Mouse (Mus musculus): ENCODE measurements at regions not wholly inside any gene's neighbourhood (a gene's known extent, or its start where the extent isn't known, plus 50 kb on each side); places are given as distances from the start of the nearest gene placed in this dataset.
A peak's percentile ranks its signal among the peaks of the same experiment; 100 is the strongest.

DNA sequence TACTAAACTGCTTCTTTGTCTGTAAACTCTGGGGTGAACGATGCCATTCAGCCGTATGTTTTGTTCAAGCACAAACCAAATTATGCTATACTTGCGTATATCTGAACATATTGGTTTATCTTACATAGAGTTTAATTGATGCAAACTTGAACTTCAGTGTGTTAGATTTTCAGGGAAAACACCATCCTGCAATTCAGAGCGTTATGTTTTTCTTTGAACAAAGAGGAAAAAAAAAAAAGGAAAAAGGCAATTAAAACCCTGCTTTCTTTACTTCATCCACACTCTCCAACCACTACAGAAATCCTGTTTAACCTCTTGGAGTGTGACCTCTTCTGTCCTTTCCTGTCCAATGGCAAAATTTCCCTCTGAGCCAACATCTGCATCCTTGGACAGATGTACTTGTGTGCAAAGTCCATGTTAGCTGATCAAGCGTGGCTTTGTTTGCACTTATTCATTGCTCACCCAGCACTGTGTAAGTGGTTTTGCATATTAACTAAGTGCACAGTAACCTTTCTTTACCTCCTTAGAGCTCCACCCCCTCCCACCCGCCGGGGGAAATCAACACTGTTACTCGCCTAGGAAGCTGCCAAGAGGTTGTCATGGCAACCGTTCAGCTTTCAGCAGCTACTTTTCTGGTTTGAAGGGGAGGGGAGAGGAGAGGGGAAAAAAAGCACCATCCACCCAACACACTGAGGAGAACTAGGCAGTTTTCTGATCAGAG, 174.4 kb upstream of the Klf12 start:
- DNase-seq (ENCODE audit: low spot score): peak; percentile 48

DNA sequence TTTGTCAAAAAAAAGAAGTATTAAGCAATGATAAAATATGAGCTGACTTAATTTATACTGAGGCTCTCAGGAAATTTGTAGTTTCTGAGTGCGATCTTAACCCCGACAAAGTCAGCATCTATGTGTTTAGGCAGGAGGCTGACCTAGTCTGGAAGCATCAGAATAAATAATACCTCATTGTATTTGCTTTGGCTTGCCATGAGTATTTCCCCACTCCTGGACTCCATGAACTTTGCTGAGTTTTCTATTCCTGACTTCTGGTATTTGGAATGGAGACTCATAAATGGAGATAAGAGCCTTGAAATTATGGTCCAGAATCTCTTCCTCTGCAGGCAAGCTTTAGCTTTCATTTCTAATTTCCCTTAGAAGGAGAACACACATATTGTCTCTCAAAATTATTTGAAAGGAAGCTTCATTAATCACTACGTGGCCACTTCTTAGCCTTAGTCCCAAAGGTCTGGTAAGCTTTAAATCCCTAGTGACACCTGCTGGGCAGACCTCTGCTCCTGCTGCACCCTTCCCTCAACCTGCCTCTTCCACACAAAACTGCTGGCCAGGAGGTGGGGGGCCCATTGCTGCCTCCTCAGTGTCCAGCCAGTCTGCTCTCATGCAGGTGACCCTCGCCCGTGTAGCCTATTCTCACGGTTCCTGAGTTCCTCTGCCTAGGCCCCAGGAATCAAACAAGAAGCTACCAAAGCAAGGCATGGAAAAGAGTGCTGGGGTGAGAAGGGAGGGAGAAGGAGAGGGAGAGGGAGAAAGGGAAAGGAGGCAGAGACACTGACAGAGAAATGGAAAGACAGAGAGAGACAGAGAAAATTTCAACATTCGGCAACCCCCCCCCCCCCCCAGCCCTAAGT, 173.6 kb upstream of the Klf12 start:
- DNase-seq (ENCODE audit: low spot score): no peak

DNA sequence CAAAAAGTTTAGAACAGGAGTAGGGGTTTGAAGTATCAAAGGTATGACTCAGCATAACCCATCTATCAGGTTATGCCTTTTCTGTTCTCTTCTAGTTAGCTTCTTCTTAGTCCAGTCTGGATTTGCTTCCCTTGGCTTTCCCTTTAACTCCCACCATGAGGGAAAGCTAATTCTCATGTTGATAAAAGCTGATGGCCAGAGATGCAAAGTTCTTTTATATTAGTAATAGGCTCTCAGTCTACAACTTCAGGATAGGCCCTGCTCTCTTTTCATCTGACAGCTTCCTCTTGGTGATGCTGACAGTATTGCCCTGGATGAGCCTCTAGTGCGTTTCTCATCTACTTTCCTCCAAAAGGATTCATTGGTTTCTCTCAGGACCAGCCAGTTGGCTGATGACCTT, 161.7 kb upstream of the Klf12 start:
- DNase-seq (ENCODE audit: low spot score): no peak

DNA sequence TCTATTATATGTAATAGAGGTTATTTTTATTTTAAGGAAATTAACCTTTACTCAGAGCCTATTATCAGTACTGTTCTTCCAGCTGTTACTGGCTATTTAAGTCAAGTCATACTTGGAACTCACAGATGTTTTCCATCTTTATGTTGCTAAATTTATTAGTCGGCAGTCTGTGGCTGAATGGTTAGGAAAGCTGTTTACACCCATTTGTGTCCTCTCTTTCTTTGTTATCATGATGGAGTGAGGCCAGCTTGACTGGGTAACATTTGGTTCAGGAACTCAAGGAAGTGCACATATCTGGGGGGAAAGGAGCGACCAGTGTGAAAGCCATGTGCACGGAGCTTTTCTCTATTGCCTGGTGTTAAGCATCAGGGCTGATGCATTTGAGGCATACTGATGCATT, 160.4 kb upstream of the Klf12 start:
- DNase-seq (ENCODE audit: low spot score): no peak

DNA sequence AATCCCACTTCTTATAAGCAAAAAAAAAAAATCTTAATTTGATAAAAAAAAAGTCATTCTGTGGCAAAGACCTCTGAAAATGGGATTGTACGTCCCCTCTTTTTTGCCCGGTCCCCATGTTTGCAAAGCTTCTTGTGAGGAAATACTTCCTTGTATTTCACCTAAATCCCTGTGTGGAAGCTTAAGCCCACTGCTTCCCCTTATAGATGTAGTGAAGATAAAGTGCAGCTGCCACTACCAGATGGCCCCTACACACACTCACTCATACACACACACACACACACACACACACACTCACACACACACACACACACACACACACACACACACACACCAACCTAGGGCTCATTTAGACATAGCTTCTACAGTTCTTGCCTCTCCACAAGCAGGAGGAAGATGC, 159.6 kb upstream of the Klf12 start:
- DNase-seq (ENCODE audit: low spot score): no peak

DNA sequence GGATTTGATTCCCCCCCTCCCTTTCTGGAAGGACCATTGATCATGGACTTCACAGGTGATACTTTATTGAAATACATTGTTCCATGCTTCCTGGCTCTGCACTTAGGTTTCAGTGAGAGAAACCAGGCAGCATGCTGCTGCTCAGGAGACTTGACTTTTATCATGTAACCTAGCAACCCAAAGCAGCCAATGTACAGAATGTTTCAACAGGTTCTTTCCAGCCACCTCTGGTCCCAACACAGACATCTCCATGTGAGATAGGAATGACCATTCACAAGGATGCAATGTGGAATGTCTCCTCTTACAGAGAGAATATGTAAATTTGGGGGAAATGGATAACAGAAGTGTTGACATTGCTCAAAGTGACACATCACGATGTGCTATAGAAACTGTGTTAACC, 153.1 kb upstream of the Klf12 start:
- DNase-seq (ENCODE audit: low spot score): no peak

DNA sequence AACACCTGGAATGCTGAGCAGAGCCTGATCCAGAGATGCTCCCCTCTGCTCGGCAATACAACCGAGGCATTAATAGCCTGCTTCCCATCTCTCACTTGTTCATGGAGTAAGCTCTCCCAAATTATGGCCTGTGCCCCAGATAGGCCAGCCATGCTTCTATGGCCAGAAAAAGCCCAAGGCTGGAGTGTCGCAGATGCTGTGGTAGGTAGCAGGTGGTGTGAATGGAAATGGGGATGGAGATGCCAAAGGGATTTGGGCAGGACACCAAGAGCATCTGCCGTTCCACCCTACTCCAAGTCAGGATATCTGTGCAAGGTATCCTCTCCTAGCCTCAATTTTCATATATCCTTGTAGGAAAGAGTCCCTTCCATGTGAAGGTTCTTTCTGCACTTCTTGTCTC, 145.2 kb upstream of the Klf12 start:
- no peak for DNase-seq (ENCODE audit: low spot score)

DNA sequence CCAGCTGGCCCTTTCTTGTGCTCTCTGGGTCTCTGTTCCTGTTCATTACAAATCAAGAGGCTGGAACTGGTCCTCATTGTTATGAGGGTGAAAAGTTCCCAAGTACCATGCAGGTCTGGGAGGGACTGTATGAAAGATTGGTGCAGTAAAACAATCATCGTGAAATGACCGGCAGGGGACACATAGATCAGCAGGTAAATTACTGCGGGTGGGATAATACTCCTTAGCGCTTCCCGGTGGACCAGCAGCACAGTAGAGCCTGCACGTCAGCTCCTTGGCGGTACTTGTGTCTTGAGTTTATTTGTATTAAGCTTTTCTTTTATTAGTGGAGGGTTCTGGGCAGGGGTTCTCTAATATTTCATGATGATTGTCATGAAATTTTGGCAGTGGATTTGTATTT, 141.9 kb upstream of the Klf12 start:
- DNase-seq (ENCODE audit: low spot score): no peak

DNA sequence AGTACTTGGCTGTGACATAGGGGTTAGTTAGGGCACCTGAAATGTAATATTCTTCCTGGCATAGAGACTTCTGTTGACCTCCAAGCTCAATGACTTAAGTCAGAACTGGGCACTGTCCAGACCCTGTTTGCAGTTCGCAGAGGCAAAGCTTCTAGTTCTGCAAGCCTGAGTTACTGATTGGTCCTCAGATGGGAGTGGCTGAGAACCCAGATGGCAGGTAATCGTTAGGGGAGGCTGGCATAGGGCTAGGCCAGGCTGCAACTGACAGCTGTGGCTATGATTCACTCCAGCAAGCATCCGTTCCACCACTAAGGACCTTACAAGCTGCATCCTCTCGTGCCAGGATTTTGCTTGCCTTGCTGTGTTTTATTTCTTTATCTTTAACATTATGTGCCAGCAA, 139.3 kb upstream of the Klf12 start:
- no peak for DNase-seq (ENCODE audit: low spot score)

DNA sequence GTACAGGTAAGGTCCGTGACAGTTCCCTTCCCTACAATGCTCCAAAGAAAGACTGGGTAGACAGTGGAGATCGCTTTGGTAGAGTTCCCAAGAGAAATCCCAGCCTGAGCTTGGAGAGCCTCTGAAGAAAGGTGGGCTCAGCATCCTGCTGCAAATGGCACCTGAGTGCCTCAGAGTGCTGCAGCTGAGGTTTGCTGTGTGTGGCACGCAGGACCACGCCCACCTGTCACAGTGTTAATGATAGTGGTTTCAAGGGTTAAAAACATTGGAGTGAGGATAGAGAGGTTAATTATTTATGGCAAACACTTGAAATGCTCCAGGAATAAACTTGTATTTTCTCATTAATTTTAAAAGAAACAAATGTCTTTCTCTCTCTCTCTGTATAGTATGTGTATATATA, 137.2 kb upstream of the Klf12 start:
- DNase-seq (ENCODE audit: low spot score): no peak

DNA sequence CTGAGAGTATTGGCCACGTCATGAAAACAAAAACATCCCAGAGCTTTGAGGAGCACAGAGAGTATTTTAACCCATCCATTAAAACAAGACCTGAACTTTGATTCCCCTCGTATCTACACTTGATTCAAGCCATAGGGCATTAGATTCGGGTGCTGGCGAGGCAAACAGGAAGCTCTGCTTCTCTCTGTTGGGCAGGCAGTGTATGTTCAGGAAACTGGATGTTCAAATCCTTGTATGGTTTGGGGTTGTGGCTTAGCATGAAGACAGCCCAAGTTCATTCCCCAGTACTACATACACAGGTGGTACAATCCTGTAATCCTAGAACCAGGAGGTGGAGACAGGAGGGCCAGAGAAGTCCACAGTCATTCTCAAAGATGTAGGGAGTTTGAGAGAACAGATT, 130.6 kb upstream of the Klf12 start:
- DNase-seq (ENCODE audit: low spot score): no peak

DNA sequence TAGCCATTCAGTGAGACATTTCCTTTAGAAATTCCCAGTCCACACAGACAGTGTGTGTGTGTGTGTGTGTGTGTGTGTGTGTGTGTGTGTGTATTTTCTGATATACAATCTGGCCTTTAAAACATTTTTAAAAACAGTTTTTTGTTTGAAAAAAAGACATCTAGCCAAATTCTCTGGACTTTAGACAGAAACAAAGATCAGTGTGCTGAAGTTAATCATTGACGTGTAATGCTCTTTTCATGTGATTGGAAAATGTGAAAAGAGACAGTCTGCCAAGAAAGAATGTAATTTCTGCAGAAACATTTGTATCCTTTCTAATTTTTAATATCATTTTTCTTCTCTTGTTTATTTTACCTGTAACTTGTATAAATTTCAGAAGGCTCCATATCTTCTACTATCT, 127.7 kb upstream of the Klf12 start:
- DNase-seq (ENCODE audit: low spot score): no peak

DNA sequence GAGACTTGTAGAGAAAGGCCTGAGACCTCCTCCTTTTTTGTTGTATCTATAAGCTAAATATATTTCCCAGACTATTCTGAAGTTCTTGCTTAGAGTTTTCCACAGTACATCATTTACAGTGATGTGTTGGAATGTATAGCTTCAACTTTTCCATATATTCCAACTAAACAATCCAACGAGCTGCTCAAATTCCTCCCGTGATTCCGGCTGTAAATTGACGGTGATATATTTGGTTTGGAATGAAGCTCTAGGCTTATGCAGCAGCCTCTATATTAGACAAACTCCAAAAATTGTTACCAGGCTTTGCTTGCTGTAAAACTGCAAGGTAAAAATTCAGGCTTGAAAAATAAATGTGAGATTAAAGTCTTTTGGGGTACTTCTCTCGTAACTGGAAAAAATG, 112.7 kb upstream of the Klf12 start:
- no peak for DNase-seq (ENCODE audit: low spot score)

DNA sequence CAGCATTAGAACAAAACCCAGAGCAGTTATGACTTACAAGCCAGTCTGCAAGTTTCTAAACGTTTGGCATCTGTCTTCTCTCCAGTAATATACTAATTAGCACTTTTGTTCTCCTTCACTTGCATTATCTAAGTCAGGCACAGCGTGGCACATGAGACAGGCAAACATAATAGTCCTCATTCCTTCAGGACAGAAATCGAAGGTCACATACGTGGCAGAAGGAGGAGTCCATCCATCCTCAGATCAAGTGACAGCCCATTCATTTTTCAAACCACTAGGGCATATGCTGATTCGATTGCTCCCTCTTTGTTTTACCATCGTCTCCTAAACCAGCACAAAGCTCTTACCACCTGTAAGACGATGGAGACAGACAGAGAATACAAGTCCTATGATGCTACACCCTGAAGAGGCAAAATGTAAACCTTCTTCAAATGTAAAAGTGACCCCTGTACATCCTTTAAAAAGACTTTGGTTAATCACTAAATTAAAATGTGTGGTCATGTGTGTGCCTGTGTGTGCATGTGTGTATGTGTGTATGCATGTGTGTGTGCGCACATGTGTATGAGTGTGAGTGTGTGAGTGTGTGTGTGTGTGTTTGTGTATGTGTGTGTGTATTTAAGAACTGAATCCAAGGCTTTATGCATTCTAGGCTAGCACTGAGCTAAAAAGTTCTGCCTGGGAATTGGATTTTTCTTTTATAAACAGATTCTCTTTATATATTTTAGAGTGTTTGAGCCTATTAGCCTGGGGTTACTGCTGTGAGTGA, 90.9 kb upstream of the Klf12 start:
- no peak for DNase-seq (ENCODE audit: low spot score)

DNA sequence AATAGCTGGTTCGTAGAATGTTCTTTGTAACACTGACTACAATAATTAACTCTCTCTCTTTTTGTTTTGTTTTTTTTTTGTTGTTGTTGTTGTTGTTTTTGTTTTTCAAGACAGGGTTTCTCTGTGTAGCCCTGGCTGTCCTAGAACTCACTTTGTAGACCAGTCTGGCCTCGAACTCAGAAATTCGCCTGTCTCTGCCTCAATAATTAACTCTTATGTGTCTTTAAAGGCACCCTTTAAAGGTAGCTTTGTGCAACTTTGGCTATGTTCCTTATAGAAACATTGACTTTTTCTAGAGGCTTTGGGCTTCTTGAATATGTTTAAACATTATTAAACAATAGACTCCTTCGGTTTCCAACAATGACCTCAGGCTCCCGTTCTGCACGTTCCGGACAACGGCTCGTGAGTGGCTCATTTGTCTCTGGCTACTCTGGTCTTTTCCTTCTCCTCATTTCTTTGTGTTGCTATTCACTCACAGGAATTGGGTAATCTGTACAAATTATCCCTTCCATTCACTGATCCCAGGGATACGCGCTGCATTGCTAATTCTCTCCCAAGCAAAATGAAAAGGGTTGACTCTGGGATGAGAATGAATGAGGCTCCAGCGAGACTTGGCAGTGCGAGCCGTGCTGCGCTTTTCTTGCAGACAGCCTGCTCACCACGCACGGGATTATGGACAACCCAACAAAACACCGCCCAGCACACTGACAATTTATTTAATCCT, 90.2 kb upstream of the Klf12 start:
- no peak for DNase-seq (ENCODE audit: low spot score)

DNA sequence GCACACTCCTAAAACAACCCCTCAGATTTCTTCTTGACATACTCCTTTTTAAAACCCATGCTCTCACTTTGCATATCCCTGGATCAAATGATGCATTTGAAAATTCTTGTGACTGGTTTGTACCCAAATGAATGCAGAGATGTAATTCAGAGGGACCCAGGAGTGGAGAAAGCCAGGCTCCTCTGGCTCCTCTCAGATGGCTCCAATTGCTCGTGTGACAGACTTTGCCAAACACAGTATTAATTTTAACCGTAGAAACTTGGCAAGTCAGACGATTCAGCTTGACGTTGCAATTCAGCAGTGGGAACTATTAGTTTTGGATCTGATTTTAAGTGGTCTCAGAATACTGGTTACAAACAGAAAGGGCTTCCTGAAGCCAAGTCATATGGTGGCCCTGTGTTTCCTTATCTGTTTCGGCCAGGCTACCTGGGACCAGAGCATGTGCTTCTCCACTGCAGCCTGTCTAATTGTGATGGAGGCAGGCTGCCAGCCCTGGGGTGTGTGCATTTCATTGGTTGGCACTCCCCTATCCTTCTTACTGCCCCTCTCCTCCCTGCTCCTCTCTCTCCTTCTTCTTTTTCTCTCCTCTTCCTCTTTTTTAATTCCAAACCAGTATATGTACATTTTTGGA, 81.9 kb upstream of the Klf12 start:
- no peak for DNase-seq (ENCODE audit: low spot score)

DNA sequence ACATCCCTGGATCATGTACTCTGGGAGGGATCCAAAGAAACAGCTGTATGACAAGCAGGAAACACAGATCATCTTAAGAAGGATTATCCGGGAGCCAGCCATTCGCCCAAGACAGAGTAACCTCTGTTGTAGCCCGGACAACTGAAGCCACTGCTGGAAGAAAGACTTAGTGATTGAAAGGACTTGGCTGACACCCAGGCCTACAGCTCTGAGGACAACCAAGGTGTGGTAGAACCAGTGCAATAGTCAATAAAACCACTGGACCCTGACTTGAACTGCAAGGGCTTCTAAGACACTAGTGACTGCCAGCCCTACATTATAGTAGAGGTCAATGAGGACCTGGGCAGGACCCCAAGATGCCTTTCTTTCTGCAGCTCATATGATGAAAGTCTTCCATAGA, 78.3 kb upstream of the Klf12 start:
- DNase-seq (ENCODE audit: low spot score): no peak

DNA sequence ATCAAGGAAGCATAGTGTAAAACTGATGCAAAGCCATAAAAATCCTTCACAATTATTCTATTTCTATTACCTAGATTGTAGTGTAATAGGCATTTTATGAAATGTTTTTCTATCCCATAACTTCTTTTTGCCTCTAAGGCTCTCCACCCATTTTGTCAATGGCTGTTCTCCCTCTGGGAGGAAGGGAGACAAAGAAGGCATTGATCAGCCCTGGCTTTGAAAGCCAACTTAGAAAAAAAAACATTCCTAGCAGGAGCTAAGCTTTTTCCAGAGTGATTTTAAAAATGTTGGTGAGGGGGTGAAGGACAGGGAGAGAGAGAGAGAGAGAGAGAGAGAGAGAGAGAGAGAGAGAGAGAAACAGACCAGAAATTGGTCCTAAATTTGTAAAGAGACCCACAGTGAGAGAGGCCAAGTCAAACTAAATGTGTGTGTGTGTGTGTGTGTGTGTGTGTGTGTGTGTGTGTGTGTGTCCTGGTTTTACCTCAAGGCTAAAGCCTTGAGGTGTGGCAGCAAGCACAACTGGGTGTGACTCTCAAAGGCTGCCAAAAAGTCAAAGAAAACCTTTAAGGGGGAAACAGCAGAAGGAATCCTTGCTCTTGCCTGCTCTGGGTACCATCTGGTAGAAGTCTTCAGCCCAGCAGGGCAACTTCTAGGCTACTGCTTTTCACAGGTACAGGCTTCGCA, 77.0 kb upstream of the Klf12 start:
- DNase-seq (ENCODE audit: low spot score): no peak

DNA sequence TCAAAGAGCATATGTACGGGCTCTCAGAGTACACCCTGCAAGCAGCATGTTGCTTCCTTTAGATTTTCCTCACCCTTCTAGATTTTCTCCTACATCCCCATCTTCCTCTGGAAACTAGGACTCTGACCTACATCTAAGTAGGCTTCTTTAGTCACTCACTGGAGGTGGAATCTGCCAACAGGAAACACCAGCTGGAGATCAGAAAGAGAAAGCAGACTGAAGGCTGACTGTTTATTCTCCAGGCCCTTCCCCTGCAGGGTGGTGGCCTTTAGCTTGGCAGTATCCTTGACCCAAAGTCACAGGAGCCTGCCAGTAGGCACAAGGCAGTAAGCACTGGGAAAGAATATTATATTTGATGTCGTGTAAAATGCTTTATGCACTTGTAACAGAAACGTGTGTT, 75.4 kb upstream of the Klf12 start:
- no peak for DNase-seq (ENCODE audit: low spot score)

DNA sequence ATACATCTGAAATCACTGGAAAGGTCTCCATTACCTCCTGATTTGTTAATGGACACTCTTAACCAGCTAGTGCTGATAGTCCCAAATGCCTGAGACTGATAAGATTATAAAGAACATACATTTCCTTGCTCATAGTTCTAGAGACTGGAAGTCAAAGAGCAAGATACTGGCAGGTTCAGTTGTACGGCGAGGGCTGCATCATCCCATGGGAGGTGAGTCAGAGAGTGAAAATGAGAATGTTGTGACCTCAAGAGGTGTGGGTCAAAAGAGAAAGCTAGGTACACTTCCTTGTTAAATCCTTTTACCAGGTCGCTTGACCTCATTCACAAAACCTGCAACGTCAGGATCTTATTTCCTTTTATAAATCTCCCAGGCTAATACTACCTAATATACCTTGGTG, 72.7 kb upstream of the Klf12 start:
- no peak for DNase-seq (ENCODE audit: low spot score)

DNA sequence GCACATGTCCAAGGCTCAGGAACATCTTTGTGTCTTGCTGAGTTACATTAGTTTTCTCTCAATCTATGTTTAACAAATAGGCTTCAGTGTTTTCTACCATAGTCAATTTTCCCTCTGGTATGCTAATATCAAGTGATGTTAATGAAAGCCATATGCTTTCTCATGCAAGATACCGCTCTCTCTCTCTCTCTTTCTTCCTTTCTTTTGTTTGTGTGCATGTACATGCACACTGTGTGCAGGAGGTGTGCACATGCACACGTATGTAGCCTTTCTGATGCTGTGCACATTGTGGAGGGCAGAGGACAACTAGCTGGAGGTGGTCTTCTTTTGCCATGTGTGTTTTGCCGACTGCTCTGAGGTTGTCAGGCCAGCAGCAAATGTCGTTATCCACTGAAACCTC, 69.0 kb upstream of the Klf12 start:
- no peak for DNase-seq (ENCODE audit: low spot score)

All from ovary, postnatal 36 days (tissue).